Mouse (Mus musculus): ENCODE measurements at regions not wholly inside any gene's neighbourhood (a gene's known extent, or its start where the extent isn't known, plus 50 kb on each side); places are given as distances from the start of the nearest gene placed in this dataset.

DNA sequence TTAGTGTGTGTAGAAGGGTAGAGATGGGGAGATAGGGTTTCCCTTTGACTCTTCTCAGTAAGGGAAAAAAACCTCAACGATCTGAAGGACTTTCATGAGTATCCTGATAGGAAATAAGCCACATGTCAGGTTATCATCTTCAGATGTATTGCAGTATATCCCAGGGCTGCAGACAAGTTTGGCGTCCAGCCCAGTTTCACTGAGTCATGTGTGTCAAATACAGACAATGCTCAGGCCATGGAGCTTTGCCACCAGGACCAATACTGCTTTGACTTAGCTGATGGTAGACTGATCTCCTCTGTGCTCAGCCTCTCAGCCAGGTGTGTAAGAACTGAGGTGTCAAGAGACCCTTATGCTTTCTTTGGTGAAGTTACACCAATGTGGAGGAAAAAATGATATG lies 62.9 kb downstream of the Cst10 start:
- no peaks in the 10 kb centered on the region for H3K4me1 ChIP-seq (ENCODE audit: control insufficient read depth, insufficient read depth, low read length)
- H3K36me3 ChIP-seq (ENCODE audit: control insufficient read depth, insufficient read depth, low read length), result no peaks in the 10 kb centered on the region
- no peaks in the 10 kb centered on the region for H3K27me3 ChIP-seq (ENCODE audit: control insufficient read depth, insufficient read depth, low read length)
- H3K4me3 ChIP-seq (ENCODE audit: insufficient read depth, low read depth, low read length), result no peak overlapping the region
- H3K27ac ChIP-seq (replicated peaks; ENCODE audit: insufficient read depth, low read depth, low read length), result no peak overlapping the region
- no peak for DNase-seq (ENCODE audit: extremely low read depth, low read depth, low spot score)
- H3K9ac ChIP-seq (ENCODE audit: low read depth, low read length), result no peak overlapping the region
- no peak for TF ChIP-seq CTCF (IDR thresholded peaks at IDR 0.05; ENCODE audit: low read depth, low read length)
- no peak for TF ChIP-seq POLR2A (IDR thresholded peaks at IDR 0.05; ENCODE audit: extremely low read depth, insufficient read depth, low read length)
- H3K79me2 ChIP-seq (ENCODE audit: control insufficient read depth, insufficient read depth, low read length), result no peaks in the 10 kb centered on the region
- 74% methylated on average over 2 of the region's 2 CpGs for WGBS

DNA sequence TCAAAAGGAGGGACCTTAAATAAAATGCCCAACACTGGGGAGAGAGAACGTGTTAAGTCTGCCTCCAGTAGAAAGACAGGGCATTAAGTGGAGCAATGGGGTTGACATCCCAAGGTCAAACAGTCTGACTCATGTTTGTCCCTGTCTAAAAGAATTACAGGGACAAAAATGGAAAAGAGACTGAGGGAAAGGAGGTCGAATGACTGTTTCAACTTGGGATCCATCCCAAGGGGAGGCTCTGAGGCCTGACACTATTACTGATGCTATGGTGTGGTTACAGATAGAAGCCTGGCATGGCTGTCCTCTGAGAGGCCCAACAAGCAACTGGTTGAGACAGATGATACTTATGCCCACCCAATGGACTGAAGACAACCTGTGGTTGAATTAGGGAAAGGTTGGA lies 67.6 kb downstream of the Cst10 start:
- Histone ChIP-seq H3K27ac (replicated peaks; ENCODE audit: insufficient read depth, low read depth, low read length) (no peak overlapping the region), H3K79me2 (ENCODE audit: control insufficient read depth, insufficient read depth, low read length) (no peaks in the 10 kb centered on the region), H3K4me3 (ENCODE audit: insufficient read depth, low read depth, low read length) (no peak overlapping the region), H3K9ac (ENCODE audit: low read depth, low read length) (no peak overlapping the region), H3K27me3 (ENCODE audit: control insufficient read depth, insufficient read depth, low read length) (no peaks in the 10 kb centered on the region), H3K36me3 (ENCODE audit: control insufficient read depth, insufficient read depth, low read length) (no peaks in the 10 kb centered on the region), H3K4me1 (ENCODE audit: control insufficient read depth, insufficient read depth, low read length) (no peaks in the 10 kb centered on the region)
- TF ChIP-seq CTCF (IDR thresholded peaks at IDR 0.05; ENCODE audit: low read depth, low read length), result no peak
- TF ChIP-seq POLR2A (IDR thresholded peaks at IDR 0.05; ENCODE audit: extremely low read depth, insufficient read depth, low read length), result no peak
- 57% methylated on average over 2 of the region's 2 CpGs for whole genome bisulfite sequencing
- no peak for DNase-seq (ENCODE audit: extremely low read depth, low read depth, low spot score)

DNA sequence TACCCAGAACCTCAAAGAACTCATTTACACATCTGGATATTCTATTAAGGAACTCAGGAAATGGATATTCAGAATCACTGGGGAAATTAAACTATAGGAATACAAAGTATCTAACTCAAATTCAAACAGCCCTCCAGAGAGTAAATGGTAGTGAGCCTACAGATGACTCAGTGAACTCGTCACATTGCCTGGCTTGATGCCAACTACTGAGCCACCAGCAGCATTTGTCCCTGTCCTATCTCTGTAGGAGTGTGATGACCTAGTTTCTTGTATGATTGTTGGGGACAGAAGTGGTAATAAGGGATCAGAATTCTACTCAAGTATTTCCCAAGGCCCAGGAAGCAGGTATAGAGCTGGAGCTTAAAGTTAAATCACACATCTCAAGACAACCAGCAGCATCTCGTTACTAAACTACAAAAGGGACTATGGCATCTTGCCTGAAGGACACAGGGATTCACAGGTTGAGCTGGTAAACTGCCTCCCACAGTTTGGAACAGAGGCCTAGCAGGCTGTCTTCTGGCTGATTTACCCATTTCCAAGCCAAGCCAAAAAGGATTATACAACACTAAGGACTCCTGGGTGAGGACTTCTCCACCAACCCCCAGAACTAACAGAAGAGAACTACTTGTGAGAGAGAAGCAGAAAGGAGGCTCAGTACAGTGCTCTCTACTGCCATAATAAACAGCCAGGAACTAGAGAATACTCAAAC lies 88.6 kb downstream of the Cst10 start:
- no peaks in the 10 kb centered on the region for H3K36me3 ChIP-seq (ENCODE audit: control insufficient read depth, insufficient read depth, low read length)
- TF ChIP-seq POLR2A (IDR thresholded peaks at IDR 0.05; ENCODE audit: extremely low read depth, insufficient read depth, low read length), result no peak
- no peaks in the 10 kb centered on the region for H3K79me2 ChIP-seq (ENCODE audit: control insufficient read depth, insufficient read depth, low read length)
- WGBS, result 43% methylated on average over 2 of the region's 2 CpGs
- no peak overlapping the region for H3K9ac ChIP-seq (ENCODE audit: low read depth, low read length)
- DNase-seq (ENCODE audit: extremely low read depth, low read depth, low spot score), result no peak
- H3K27ac ChIP-seq (replicated peaks; ENCODE audit: insufficient read depth, low read depth, low read length), result no peak overlapping the region
- H3K4me1 ChIP-seq (ENCODE audit: control insufficient read depth, insufficient read depth, low read length), result no peaks in the 10 kb centered on the region
- no peaks in the 10 kb centered on the region for H3K27me3 ChIP-seq (ENCODE audit: control insufficient read depth, insufficient read depth, low read length)
- H3K4me3 ChIP-seq (ENCODE audit: insufficient read depth, low read depth, low read length), result no peak overlapping the region

DNA sequence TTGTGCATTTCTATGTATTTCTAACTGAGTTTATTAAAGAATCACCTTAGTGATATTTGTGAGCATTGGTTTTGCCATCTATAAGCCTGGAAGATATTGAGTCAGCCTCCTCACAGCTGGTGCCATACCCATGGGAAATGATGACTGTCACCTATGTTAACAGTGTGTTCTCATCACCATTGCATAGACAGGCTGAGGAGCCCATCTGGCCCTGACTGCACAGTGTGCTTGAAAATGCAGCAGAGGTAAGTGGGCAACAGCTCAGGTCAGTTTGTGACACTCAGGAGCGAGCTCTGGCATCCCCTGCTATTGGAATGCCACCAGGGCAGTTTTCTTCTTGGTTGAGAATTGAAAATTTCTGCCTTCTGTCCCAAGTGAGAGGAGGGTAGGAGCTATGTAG lies 108.0 kb downstream of the Cst10 start:
- WGBS, result 64% methylated on average over 1 of the region's 1 CpGs

DNA sequence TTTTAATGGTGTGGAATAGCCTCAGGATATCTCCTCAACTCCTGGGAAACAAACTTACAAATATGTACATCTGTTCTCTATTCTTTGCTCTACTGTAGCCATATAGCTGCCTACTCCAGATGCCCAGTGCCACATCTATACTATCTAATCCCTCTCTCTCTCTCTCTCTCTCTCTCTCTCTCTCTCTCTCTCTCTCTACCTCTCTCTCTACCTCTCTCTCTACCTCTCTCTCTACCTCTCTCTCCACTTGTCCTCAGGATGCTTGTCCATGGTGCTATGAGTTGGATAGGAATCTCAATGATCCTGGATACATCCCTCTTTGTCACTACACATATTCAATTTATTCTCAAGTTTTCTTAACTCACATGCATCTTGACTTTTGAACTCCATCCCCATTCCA lies 119.6 kb downstream of the Cst10 start:
- no peak overlapping the region for H3K4me3 ChIP-seq (ENCODE audit: insufficient read depth, low read depth, low read length)
- no peaks in the 10 kb centered on the region for H3K36me3 ChIP-seq (ENCODE audit: control insufficient read depth, insufficient read depth, low read length)
- no peak overlapping the region for H3K27ac ChIP-seq (replicated peaks; ENCODE audit: insufficient read depth, low read depth, low read length)
- H3K4me1 ChIP-seq (ENCODE audit: control insufficient read depth, insufficient read depth, low read length), result no peaks in the 10 kb centered on the region
- no peak overlapping the region for H3K9ac ChIP-seq (ENCODE audit: low read depth, low read length)
- no peaks in the 10 kb centered on the region for H3K79me2 ChIP-seq (ENCODE audit: control insufficient read depth, insufficient read depth, low read length)
- no peak for TF ChIP-seq CTCF (IDR thresholded peaks at IDR 0.05; ENCODE audit: low read depth, low read length)
- TF ChIP-seq POLR2A (IDR thresholded peaks at IDR 0.05; ENCODE audit: extremely low read depth, insufficient read depth, low read length), result no peak
- no peaks in the 10 kb centered on the region for H3K27me3 ChIP-seq (ENCODE audit: control insufficient read depth, insufficient read depth, low read length)
- DNase-seq (ENCODE audit: extremely low read depth, low read depth, low spot score), result no peak

More for the DNA sequence above, 108.0 kb downstream of the Cst10 start:
- TF ChIP-seq POLR2A (IDR thresholded peaks at IDR 0.05; ENCODE audit: extremely low read depth, insufficient read depth, low read length), result no peak
- TF ChIP-seq CTCF (IDR thresholded peaks at IDR 0.05; ENCODE audit: low read depth, low read length), result no peak
- H3K4me1 ChIP-seq (ENCODE audit: control insufficient read depth, insufficient read depth, low read length), result no peaks in the 10 kb centered on the region
- no peaks in the 10 kb centered on the region for H3K27me3 ChIP-seq (ENCODE audit: control insufficient read depth, insufficient read depth, low read length)
- no peaks in the 10 kb centered on the region for H3K79me2 ChIP-seq (ENCODE audit: control insufficient read depth, insufficient read depth, low read length)
- H3K4me3 ChIP-seq (ENCODE audit: insufficient read depth, low read depth, low read length), result no peak overlapping the region
- H3K36me3 ChIP-seq (ENCODE audit: control insufficient read depth, insufficient read depth, low read length), result no peaks in the 10 kb centered on the region
- no peak overlapping the region for H3K9ac ChIP-seq (ENCODE audit: low read depth, low read length)
- no peak overlapping the region for H3K27ac ChIP-seq (replicated peaks; ENCODE audit: insufficient read depth, low read depth, low read length)
- DNase-seq (ENCODE audit: extremely low read depth, low read depth, low spot score), result no peak

DNA sequence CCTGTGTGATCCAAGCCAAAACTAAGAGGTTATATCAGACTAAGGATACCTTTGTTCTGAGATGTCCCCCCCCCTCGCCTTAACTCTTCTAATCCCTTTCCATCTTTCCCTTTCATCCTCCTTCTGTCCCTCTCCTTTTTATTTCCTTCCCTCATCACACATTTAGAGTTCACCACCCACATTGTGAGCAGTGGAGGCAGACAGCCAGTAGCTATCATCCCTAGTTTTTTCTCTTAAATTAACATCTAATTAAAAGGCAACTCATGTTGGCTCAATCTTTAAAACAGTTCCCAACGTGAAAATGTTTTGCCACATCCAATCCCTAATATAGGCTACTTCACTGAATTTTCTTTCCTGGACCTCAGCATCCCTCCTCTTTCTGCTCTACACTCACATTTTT lies 138.0 kb downstream of the Cst10 start:
- H3K9ac ChIP-seq (ENCODE audit: low read depth, low read length), result no peak overlapping the region
- 59% methylated on average over 2 of the region's 2 CpGs for WGBS
- no peaks in the 10 kb centered on the region for H3K36me3 ChIP-seq (ENCODE audit: control insufficient read depth, insufficient read depth, low read length)
- TF ChIP-seq CTCF (IDR thresholded peaks at IDR 0.05; ENCODE audit: low read depth, low read length) (no peak), POLR2A (IDR thresholded peaks at IDR 0.05; ENCODE audit: extremely low read depth, insufficient read depth, low read length) (no peak)
- H3K27me3 ChIP-seq (ENCODE audit: control insufficient read depth, insufficient read depth, low read length), result no peaks in the 10 kb centered on the region
- H3K79me2 ChIP-seq (ENCODE audit: control insufficient read depth, insufficient read depth, low read length), result no peaks in the 10 kb centered on the region
- H3K4me1 ChIP-seq (ENCODE audit: control insufficient read depth, insufficient read depth, low read length), result no peaks in the 10 kb centered on the region
- no peak overlapping the region for H3K4me3 ChIP-seq (ENCODE audit: insufficient read depth, low read depth, low read length)
- no peak overlapping the region for H3K27ac ChIP-seq (replicated peaks; ENCODE audit: insufficient read depth, low read depth, low read length)
- DNase-seq (ENCODE audit: extremely low read depth, low read depth, low spot score), result no peak

Data from liver, adult 2 months (tissue).